Mouse (Mus musculus): ENCODE data around the gene Xxylt1.

The Xxylt1 gene

DNA sequence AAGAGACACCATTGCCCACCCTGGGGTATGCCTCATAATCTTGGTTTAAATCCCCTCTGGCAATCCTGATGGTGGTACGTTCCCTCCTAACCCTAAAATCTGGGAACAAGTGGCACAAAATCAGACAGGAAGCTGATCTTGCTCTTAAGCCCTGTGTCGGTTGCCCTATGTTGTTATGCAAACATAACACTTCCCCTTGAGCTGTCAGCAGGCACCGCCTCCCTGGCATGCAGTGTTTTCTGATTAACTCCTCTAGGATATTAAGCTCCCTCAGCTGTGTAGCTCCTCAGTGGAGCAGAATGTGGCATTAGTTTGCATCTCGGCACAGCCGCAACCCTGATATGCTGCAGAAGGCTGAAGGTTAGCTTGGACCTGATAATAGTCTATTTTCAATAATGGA, 58.9 kb downstream of the Xxylt1 start:
- DNase-seq: peak; percentile 16

DNA sequence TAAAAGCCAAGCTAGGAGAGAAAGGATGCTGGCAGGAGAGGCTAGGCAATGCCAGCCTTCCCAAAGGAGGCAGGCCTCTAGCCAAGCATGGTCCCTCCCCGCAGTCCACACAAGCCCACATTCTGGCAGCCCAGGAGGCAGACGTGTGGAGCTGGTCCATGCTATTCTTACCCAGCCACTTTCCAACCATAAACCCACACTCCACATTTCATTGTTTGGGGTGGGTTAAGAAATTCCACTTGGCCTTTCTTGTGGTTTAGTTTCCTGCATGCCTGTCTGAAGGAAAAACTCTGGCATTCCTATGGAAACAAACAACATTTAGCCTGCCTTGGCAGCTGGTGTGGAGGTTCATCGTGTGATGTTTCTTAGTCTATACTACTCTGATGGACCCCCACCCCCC, 61.7 kb downstream of the Xxylt1 start:
- DNase-seq: no peak

DNA sequence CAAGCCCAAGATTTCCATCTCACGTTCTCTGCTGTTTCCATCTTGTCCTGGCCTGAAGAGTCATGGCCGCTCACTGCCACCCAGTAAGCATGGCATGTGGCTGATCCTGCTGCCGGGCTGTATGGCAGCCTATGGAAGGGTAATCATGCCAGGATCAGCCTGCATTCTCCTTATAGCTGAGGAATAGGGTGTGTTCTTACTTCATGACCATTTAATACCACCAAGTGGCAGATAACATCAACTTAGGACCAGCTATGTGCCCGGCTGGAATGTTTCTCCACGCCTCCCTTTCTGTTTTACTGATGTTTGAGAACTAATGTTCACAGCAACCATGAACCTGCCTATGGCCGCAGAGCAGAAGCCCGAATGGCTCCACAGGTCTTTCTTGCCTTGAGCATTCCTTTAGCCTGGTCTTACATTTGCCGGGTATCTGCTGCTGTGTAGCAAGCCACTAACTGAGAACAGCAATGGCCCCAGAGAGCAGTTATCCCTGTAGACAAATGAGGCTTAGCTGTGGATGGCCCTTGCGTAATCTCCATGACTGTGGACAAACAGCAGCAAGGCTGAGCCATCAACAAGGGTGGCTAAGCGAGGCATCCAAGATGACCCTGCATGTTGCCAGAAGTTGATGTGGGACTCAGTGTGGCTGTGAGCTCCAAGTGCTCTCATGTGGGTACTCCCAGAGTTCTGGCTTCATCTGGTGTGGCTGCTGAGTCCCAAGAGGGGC, 63.4 kb downstream of the Xxylt1 start:
- DNase-seq: no peak

DNA sequence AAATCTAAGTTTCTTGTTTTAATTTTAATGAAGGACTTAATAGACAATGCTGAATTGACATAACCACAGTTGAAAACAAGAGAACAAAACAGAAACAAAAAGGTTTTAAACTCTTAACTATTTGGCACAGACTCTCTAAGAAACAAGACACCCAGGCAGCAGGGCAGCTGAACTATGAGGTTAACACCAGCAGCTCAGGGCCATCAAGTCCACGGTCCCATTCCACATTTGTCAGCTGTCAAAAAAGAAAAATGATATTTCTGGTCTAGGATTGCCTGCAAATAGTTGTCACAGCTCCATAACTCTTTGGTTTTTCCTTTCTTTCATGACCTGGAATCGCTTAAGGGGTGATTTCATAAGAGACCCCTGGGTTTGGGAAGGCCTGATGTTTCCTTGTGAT, 64.6 kb downstream of the Xxylt1 start:
- DNase-seq: no peak

DNA sequence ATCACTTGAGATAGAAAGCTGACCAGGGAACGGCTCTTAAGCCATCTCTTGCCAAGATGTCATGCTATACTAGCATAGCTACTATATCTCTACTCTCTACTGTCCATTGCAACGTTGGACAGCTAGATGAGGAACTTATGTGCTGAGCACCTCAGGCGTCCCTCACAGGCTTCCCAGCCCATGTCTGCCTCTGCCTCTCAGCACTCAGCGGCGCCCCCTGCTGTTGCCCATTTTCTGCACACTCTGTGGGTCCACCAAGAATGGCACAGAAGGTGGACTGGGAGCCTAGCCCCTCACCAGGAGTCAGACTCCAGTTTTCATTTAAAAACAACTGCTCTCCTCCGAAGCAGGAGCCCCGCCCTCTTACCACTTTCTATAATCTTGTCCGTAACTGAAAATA, 65.1 kb downstream of the Xxylt1 start:
- DNase-seq: no peak

DNA sequence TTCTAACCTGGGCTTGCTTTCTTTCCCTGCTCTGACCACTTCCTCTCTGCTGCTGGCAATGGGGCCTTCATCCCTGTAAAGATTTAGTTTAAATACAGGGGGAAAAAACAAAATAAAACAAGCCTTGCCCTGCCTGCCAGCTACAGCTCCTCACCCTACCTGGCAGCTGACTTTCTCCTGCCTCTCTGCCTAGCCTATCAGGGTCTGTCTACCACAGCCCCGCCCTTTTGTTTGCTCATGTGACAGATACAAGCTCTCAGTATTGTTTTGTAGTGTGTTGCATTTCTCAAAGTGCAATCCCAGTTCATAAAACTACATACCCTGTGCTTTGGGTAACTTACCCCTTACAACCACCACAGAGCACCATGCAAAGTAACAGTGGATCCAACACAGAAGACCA, 66.0 kb downstream of the Xxylt1 start:
- DNase-seq: no peak

DNA sequence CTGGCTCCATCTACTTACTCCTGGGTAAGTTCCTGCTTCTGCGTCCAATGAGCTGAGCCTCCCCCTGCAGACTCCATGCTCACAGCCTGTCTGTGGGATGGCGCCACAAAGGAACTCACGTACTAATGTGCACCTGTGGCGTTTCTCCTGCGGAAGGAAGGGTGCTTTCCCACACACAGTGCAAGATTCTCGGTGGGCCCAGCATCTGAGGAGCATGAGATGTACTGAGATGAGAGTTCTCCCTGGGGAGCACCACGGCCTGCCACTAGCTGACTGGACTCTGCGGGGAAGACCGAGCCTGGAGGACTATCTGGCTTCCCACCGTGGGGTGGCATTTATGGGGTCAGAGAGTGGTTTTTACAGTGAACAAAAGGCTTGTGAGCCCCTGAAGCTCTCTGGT, 69.0 kb downstream of the Xxylt1 start:
- no peak for DNase-seq

DNA sequence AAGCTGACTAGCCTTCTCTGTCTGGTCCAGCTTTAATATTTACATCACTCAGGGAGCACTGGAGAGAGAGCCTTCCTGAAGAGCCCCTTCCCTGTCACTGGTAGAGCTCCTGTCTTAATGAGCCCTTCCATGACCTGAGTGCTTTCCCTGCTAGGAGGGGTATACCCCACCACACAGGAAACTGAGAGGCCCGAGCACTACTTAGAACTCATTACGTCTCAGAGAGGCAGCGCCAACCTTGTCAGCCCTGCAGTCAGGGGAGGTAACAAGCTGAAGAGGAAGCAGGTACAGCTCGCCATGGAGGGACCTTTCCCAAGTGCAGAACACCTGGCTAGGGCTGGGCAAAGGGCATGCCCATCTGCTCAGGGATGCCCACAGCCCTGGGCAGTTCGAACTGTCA, 70.8 kb downstream of the Xxylt1 start:
- DNase-seq: no peak

DNA sequence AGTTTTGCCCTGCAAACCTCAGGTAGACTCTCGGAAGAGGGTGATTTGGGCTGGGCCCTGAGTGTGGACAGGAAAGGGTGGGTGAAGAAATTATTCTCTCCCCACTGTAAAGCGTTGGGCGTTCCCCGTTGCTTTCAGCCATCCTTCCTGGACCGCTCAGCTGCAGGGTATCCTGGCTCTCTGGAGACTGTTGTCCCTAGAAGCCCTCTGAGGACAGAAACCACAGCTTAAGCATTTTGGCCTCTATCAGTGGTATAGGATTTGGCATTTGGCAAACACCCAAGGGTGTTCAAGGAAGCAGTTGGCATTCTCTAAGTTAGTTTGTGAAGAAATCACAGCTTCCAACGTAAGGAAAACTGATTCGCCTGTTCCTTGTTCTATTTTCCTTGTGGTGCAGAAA, 72.9 kb downstream of the Xxylt1 start:
- no peak for DNase-seq

DNA sequence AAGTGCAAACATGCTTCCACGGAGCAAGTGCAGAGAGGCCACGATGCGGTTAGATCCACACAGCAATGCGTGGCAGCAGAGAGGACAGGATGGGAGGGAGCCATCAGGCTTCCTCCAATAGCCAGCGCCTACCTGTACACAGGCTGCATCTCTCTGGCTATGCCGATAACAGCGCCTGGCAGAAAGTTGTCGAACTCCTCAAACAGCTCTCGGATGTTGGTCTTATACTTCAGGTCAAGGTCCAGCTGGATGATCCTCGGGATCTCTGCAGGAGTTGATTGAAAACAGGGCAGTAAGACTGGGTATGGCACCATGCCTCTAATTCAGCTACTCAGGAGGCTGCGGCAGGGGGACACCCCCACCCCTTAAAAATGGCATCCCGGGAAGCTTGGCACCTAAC, 73.7 kb downstream of the Xxylt1 start:
- no peak for DNase-seq

DNA sequence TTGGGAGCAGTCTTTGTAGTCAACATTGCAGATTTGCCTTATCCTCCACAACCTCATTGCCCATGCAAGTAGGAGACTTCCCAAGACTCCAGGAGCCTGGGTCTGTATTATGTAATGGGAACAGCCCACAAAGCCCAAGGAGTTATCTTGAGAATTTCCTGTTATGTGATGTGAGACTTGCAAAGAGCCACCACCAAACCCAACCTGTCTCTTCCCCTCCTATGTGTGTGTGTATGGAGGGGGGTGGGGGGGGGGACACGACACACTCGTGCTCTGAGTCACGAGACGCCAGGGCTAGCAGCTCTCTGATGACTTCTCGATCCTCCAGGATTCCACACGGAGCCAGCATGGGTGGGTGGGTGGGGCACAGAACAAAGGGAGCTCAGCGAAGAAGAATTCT, 75.5 kb downstream of the Xxylt1 start:
- DNase-seq: no peak

DNA sequence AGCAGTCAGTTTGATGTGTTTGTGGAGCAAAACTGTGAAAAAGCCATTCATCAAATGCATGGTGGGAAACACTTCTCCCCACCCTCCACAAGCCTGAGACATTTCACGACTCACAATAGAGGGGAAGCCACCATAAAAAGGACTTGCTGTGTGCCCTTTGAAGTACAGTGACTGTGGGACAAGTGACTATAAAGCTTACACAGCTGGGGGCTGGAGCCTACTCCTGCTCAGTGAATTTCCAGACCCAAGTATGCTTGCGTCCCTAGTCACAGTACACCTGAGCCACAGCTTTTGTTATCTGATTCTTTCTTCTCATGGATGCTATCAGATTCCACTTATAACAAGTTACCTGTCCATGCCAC, 76.9 kb downstream of the Xxylt1 start:
- DNase-seq: no peak

DNA sequence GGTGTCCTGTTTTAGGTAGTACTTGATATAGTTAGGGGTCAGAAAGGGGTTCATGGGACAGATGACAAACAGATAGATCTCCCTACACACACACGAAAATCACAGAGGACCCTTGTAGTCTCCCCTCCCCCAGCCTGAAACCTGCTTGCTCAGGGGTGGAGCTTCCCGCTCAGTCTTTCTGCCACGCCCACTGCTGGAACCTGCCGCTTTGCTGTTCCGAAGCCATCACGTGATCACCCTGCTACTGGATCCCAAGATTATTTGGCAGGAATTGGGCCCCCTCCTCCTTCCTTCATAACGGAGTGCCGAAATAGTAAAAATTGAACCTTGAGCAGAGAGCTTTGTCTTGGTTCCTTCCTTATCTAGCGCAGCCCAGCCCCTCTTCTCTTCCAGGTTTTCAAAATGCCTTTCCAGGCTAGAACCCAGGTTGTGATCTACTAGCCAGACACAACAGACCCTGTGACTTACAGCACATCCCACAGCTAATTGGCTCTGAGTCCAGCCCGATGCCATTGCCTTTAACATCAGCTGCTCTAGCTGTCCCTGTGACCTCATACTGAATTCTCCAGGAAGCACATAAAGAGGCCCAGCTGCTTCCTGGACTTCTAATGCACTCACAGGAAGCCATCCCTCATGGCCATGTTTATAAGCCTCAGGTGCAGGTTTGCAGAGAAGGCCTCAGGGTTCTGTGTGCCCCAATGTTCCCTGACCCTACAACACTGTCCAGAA, 77.5 kb downstream of the Xxylt1 start:
- DNase-seq: peak; percentile 57

DNA sequence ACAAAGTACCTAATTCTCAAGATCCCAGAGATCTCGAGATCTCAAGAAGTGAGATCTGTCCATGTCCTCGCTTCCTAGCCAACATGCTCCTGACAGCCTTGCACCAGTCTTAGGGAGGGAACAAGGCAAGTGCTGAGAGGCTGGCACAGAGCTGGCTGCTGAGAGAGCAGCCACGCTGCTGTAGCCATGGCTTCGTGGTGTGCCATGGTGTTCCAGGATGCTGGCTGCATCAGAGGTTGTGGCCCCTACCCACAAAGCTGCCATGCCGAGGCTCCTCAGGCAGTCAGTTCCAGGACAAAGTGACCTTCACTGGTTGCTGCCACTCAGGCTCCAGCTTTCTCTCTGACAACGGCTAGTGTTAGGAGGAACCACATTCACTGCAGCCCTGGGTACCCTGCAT, 78.3 kb downstream of the Xxylt1 start:
- DNase-seq: no peak

DNA sequence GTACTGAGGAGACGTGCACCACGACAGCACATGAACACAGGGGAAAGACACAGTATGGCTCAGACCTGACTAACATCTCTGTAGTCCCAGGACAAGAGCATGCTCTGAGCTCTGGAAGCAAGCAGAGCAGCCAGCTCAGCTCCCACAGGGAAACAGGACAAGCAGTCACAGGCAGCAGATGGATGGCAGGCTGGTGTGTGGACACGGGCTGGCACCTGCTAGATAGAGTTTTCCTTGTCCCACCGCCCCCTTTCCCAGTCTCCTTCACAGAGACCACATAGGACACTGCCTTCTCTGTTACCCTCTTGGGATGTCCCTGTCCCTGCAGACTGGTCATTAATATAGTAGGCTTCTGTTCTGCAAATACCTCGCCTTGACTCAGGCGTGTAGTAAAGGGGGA, 79.1 kb downstream of the Xxylt1 start:
- DNase-seq: peak; percentile 10

DNA sequence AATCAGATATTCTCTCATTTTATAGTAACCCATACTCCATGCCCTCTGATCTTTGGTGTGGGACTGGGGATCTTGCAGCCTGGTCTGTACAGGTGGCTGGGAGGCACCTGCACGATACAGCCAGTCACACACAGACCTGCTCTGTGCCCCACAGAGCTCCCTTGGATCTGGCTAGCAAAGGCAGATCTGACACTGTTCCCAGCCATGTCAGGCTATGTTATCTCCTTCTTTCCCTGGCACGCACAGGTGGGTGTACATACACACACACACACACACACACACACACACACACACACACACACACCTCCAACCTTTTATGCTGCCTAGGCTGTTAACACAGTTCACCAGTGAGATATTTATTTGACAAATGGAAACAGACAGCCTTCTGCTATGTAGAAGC, 82.5 kb downstream of the Xxylt1 start:
- peak; percentile 13 for DNase-seq

DNA sequence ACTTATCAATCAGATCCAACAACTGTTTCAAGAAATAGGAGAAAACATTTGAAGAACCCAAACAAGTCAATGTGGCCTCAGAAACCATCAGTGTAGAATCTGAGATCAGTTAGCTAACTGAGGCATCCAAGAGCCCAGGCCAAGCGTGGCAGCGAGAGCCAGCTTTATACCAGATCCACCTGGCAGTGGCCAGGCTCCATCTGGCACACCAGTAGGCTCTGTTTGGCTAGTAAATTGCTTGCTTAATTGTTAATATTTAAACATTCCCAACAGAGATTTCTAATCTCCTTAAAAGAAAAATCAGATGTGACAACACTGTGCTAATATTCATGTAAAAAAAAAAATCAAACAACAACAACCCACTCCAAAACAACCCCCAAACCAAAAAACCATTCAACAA, 83.2 kb downstream of the Xxylt1 start:
- no peak for DNase-seq

DNA sequence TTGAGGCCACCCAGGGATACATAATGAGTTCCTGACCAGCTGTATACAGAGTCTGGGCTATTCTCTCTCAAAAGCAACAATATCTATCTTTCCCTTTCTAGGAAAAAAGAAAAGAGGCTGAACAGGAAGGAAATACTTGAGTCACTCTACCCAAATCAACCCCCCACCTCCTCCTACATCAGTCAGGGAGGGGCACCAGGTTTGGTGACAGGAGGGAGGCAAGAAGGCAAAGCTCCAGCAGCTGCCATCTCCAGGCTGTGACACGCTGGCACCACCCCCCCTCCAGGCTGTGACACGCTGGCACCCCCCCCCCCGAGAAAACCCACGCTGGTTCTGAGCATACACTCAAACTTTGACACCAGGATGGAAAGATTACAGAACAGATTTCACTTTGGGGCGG, 85.8 kb downstream of the Xxylt1 start:
- DNase-seq: no peak

DNA sequence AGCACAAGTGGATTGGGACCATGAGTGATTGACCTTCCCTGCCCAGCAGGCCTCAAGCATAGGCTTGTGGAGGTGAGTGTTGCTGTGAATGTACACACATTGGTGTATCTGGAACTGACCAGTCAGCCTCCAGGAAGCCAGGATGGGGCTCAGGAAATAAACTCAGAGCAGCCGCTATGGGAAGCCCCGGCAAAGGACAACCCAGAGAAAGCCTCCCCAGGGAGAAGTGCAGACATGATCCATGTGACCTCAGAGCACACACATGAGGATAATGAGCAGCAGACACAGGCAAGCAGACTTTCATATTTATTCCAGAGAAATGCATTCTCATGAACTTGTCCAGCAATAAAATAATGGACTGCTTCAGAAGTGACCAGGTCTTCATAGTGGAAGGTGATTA, 86.4 kb downstream of the Xxylt1 start:
- DNase-seq: no peak

DNA sequence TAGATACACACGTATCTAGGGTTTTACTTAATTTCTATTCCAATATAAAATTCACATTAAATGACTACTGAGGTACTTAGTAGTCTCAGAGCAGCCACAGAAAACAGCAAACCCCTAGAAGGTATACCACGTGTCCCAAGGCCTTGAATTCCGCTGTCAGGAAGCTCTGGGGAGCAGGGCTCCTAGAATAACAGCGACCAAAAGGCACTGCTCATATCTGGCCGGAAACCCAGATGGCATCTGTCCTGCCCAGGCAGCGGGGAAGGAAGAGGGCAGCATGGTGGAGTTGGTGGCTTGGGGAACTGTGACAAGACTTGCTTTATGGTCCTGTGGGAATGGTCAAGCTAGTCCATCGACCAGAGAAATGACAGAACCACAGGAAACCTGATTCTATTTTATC, 86.9 kb downstream of the Xxylt1 start:
- DNase-seq: no peak

DNA sequence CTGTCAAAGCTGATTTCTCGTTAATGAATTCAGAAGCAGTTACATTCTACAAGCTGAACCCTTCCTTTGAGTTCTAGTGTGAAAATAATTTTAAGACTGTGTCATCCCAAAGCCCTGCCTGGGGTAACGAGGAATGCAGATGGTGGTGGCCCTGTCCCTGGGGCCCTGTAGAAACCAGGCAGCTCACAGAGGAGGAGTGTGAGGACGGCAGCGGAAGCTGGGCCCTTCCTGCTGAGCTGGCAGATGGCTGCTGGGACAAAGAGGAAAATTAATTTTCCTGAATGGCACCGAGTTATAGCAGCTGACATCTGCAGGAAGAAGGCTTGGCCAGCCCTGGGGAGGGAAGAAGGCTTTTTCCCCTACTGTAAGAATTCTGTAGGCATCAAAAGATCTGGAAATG, 88.7 kb downstream of the Xxylt1 start:
- DNase-seq: no peak

DNA sequence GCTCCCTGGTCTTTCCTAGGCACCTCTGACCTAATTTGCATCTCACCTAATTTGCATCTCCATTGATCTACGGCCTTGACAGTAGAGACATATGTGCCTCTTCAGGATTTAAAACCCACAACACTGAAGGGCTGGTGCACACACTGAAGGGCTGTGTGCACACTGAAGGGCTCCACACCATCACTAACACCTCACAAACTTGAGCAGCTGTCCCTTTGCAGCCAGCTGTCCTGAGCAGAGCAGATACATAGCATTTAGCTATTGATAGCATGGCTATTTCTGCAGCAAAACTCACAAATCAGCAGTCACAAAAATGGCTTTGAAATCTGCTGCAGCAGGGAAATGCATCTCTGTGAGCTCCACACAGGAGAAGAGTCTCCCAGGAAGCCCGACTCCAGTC, 90.6 kb downstream of the Xxylt1 start:
- no peak for DNase-seq

DNA sequence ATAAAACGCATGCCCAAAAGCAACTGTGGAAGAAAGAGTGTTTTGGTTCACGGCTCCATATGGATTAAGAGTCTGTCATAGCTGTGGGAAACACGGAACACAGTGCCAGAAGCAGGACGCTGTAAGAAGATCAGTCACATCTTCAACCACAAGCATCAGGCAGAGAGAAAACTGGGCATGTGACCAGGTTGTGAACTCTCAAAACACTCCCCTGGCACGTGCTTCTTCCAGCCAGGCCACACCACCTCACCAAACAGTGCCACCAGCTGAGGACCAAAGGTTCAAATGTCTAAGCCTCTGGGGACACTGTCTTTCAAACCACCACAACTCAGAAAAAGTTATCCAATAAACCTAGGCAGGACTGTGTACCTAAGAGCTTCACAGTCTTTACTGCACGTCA, 93.0 kb downstream of the Xxylt1 start:
- DNase-seq: no peak

DNA sequence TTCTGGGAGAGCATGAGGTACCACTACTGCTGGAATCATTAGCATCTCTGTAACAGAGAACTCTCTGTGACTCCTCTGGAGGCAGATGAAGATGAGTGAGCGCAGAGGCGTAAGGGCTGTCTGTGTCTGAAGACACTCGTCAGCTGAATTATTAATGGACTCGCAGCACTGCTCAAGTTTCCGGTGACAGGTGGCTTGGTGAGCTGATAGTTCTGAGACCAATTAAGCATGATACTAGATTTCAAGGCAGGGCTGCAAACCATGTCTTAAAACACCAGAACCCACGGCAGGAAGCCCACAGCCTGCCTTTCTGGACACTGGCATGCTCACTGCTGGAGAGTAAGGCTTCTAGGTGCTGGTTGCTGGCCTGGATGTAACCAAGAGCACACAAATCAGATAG, 93.5 kb downstream of the Xxylt1 start:
- no peak for DNase-seq

Data from retina, postnatal 1 day (tissue).